Mouse (Mus musculus): ENCODE data around the gene Dnajb9. TPM values are rescaled to one million over a fixed set of nuclear protein-coding genes. Genes with fewer than 3 reads are reported as not detected.

Gene Dnajb9
- 40.0 and 42.2 TPM in 2 replicates for polyA plus RNA-seq (2014; fragmentation: Nextera tagmentation; extraction: Ambion mirVana)

- WGBS = under 1% methylated on average over 76 of the region's 77 CpGs
- Histone ChIP-seq H3K4me1 (ENCODE audit: control insufficient read depth, insufficient read depth, low read length) (peaks cover 8% of the 10 kb centered on the region), H3K4me3 (ENCODE audit: low read depth, low read length) (peak within 1 kb of the TSS; percentile 93), H3K27ac (ENCODE audit: low read depth, low read length) (peak within 1 kb of the TSS; percentile 88), H3K9ac (replicated peaks; ENCODE audit: low read depth, low read length) (peak within 1 kb of the TSS; percentile 89), H3K4me2 (ENCODE audit: low read depth, low read length) (peak within 1 kb of the TSS; percentile 67), H3K27me3 (ENCODE audit: control insufficient read depth, insufficient read depth, low read length) (no peaks in the 10 kb centered on the region), H3K36me3 (ENCODE audit: control insufficient read depth, insufficient read depth, low read length) (no peaks in the 10 kb centered on the region; the same call in 1 of the 2 replicates), H3K9me3 (ENCODE audit: control insufficient read depth, low read length) (no peaks in the 10 kb centered on the region)
- peak; percentile 99 for ATAC-seq (ENCODE audit: low read depth)
Measured at GRCm38 (mm10) chr12:44209824-44210752, at the start of gene Dnajb9. Gene Dnajb9, minus strand, starts transcription at chr12:44210326.

DNA sequence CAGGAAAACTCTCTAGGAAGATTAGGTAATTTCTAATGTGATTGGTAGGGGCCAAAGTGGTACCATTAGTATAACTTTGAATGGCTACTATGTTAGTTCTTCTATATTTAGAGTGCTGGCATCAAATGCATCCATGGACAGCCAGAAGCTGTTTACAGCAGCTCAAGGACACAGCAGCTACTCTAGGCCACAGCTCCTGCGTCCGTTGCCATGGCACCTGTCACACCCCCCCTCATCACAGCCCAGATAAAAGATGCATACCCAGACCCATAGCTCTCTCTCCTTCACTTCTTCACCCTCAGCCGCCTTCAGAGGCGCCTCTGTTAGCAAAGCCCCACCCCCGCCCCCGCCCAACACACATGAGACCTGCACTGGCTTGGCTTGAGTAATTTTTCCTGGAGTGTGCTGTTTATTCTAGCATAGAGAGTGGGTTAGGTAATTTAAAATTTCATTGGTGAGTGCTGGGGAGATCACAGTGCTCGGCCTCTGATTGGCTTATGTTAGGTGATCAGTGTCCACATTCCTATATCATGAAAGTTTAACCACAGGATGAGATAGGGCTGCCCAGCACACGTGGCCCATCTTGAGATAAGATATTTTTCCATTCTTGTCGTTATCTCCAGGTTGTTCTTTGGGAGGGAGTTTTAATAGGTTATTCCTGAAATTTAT lies 38.3 kb upstream of the Dnajb9 start:
- H3K4me3 ChIP-seq (ENCODE audit: low read depth, low read length) = no peak overlapping the region
- no peak overlapping the region for H3K27ac ChIP-seq (ENCODE audit: low read depth, low read length)
- no peaks in the 10 kb centered on the region for H3K36me3 ChIP-seq (ENCODE audit: control insufficient read depth, insufficient read depth, low read length)
- H3K9me3 ChIP-seq (ENCODE audit: control insufficient read depth, low read length) = no peaks in the 10 kb centered on the region
- no peaks in the 10 kb centered on the region for H3K4me1 ChIP-seq (ENCODE audit: control insufficient read depth, insufficient read depth, low read length)
- ATAC-seq (ENCODE audit: low read depth) = no peak
- H3K27me3 ChIP-seq (ENCODE audit: control insufficient read depth, insufficient read depth, low read length) = no peaks in the 10 kb centered on the region
- 78% methylated on average over 9 of the region's 9 CpGs for WGBS
- no peak overlapping the region for H3K9ac ChIP-seq (replicated peaks; ENCODE audit: low read depth, low read length)
- H3K4me2 ChIP-seq (ENCODE audit: low read depth, low read length) = no peak overlapping the region

DNA sequence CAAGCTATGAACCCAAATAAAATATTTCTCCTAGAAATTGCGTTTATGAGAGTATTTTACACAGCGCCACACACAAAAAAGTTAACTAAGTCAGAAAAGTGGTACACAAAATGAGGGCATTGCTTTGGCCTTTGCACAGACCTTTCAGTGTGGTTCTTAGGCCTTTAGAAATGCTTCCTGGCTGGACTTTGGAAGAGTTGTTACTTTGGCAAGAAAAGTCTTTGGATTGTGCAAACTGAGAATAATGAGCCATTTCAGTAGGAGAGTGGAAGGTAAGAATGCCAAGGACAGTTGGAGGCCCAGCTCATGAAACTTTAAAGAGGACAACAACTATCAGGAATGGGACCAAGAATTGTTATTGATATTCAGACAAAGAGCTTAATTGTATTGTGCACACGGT lies 35.6 kb upstream of the Dnajb9 start:
- Histone ChIP-seq H3K36me3 (ENCODE audit: control insufficient read depth, insufficient read depth, low read length) (no peaks in the 10 kb centered on the region), H3K4me2 (ENCODE audit: low read depth, low read length) (no peak overlapping the region), H3K27me3 (ENCODE audit: control insufficient read depth, insufficient read depth, low read length) (no peaks in the 10 kb centered on the region), H3K4me3 (ENCODE audit: low read depth, low read length) (no peak overlapping the region), H3K9ac (replicated peaks; ENCODE audit: low read depth, low read length) (no peak overlapping the region), H3K4me1 (ENCODE audit: control insufficient read depth, insufficient read depth, low read length) (no peaks in the 10 kb centered on the region), H3K9me3 (ENCODE audit: control insufficient read depth, low read length) (no peaks in the 10 kb centered on the region), H3K27ac (ENCODE audit: low read depth, low read length) (no peak overlapping the region)
- no peak for ATAC-seq (ENCODE audit: low read depth)
- WGBS = 92% methylated on average over 3 of the region's 3 CpGs

DNA sequence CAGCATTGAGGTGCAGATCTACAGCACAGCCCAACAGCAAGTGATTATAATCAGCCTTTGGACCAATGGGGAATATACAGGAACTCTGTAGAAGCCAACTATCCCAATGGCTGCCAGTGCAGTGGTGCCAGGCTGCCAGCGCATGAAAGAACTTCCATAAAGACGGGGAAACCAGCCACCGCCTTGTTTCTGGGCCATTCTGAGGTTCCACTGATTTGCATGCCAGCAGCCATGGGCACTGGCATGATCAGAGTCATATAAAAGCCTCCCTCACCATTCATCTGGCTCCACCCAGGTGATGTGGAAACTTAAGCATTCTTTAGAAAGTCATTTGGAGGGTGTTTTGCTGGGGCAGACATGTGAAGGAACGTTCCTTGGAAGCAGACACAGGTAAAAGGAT lies 32.3 kb upstream of the Dnajb9 start:
- no peak for ATAC-seq (ENCODE audit: low read depth)
- Histone ChIP-seq H3K4me3 (ENCODE audit: low read depth, low read length) (no peak overlapping the region), H3K9ac (replicated peaks; ENCODE audit: low read depth, low read length) (no peak overlapping the region), H3K36me3 (ENCODE audit: control insufficient read depth, insufficient read depth, low read length) (no peaks in the 10 kb centered on the region), H3K9me3 (ENCODE audit: control insufficient read depth, low read length) (no peaks in the 10 kb centered on the region), H3K4me1 (ENCODE audit: control insufficient read depth, insufficient read depth, low read length) (no peaks in the 10 kb centered on the region), H3K27ac (ENCODE audit: low read depth, low read length) (no peak overlapping the region), H3K4me2 (ENCODE audit: low read depth, low read length) (no peak overlapping the region), H3K27me3 (ENCODE audit: control insufficient read depth, insufficient read depth, low read length) (no peaks in the 10 kb centered on the region)
- WGBS = 88% methylated on average over 4 of the region's 4 CpGs

DNA sequence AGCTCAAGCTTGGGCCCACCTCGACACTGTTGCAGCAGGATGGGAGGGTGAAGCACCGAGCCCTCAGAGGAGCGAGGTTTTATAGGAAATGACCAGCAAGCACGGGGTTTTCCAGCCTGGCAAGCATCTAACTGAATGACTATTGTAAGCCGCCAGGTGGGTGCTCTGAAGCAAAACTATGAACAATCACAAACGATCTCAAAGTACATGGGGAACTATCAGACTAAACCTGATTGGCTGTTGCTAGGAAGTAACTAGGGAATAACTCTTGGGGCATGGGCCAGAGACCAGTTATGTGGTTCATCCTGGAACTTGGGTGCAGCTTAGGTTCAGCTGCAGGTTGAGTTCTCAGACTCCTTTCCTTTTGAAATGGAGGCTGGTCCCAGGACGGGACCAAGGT lies 31.0 kb upstream of the Dnajb9 start:
- Histone ChIP-seq H3K27ac (ENCODE audit: low read depth, low read length) (no peak overlapping the region), H3K27me3 (ENCODE audit: control insufficient read depth, insufficient read depth, low read length) (no peaks in the 10 kb centered on the region), H3K4me1 (ENCODE audit: control insufficient read depth, insufficient read depth, low read length) (no peaks in the 10 kb centered on the region), H3K9me3 (ENCODE audit: control insufficient read depth, low read length) (no peaks in the 10 kb centered on the region), H3K4me2 (ENCODE audit: low read depth, low read length) (no peak overlapping the region), H3K4me3 (ENCODE audit: low read depth, low read length) (no peak overlapping the region), H3K36me3 (ENCODE audit: control insufficient read depth, insufficient read depth, low read length) (no peaks in the 10 kb centered on the region), H3K9ac (replicated peaks; ENCODE audit: low read depth, low read length) (no peak overlapping the region)
- ATAC-seq (ENCODE audit: low read depth) = no peak
- 74% methylated on average over 7 of the region's 7 CpGs for WGBS

GRCm38 (mm10) chr12:44224650-44225049 lies 14.5 kb upstream of the Dnajb9 start:
- Histone ChIP-seq H3K27ac (ENCODE audit: low read depth, low read length) (no peak overlapping the region), H3K36me3 (ENCODE audit: control insufficient read depth, insufficient read depth, low read length) (no peaks in the 10 kb centered on the region), H3K27me3 (ENCODE audit: control insufficient read depth, insufficient read depth, low read length) (no peaks in the 10 kb centered on the region), H3K9ac (replicated peaks; ENCODE audit: low read depth, low read length) (no peak overlapping the region), H3K4me1 (ENCODE audit: control insufficient read depth, insufficient read depth, low read length) (no peaks in the 10 kb centered on the region), H3K9me3 (ENCODE audit: control insufficient read depth, low read length) (no peaks in the 10 kb centered on the region), H3K4me3 (ENCODE audit: low read depth, low read length) (no peak overlapping the region), H3K4me2 (ENCODE audit: low read depth, low read length) (no peak overlapping the region)
- ATAC-seq (ENCODE audit: low read depth) = no peak
- 79% methylated on average over 3 of the region's 3 CpGs for WGBS

DNA sequence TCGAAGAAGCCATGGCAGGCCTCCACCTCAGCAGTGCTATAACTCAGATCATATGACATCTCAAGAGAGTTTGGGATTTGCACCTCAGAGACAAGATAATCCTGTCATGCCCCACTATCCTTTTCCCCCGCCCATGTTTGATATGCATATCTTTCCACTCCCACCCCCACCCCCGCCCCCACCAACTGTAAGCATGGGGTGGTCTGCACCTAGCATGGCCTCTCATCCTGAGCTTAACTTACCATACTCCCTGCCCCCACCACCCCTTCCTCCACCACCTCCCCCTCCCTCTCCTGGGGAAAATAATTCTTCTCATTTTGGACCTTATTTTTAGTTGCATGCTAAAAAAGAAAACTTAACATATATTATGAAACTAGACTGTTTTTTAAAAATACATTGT lies 12.9 kb upstream of the Dnajb9 start:
- H3K9me3 ChIP-seq (ENCODE audit: control insufficient read depth, low read length) = no peaks in the 10 kb centered on the region
- H3K27ac ChIP-seq (ENCODE audit: low read depth, low read length) = no peak overlapping the region
- ATAC-seq (ENCODE audit: low read depth) = no peak
- H3K4me3 ChIP-seq (ENCODE audit: low read depth, low read length) = no peak overlapping the region
- no peaks in the 10 kb centered on the region for H3K27me3 ChIP-seq (ENCODE audit: control insufficient read depth, insufficient read depth, low read length)
- 69% methylated on average over 3 of the region's 3 CpGs for WGBS
- H3K4me1 ChIP-seq (ENCODE audit: control insufficient read depth, insufficient read depth, low read length) = no peaks in the 10 kb centered on the region
- no peak overlapping the region for H3K9ac ChIP-seq (replicated peaks; ENCODE audit: low read depth, low read length)
- H3K4me2 ChIP-seq (ENCODE audit: low read depth, low read length) = no peak overlapping the region
- no peaks in the 10 kb centered on the region for H3K36me3 ChIP-seq (ENCODE audit: control insufficient read depth, insufficient read depth, low read length)

DNA sequence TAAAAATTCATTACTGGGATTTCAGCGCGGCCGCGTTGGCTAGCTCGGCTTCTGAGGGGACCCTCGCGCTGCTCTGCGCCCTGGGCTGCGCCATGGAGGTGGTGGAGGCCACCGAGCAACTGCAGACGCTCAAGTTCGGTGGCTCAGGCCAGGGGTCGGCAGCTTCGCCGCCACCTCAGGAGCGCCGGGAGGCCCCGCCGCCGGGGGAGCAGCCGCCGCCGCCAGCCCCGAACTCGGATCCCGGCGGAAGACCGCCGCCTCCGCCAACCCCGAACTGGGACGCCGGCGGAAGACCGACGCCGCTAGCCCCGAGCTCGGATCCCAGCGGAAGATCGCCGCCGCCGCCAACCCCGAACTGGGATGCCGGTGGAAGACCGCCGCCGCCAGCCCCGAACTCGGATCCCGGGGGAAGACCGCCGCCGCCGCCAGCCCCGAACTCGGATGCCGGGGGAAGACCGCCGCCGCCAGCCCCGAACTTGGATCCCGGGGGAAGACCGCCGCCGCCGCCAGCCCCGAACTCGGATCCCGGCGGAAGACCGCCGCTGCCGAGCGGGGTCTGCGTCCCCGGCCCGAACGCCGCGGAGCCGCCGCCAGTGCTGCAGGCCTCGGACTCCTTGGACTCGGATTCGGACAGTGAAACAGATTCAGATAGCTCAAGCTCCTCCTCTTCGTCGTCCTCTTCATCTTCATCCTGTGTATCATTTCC lies 11.7 kb upstream of the Dnajb9 start:
- no peak overlapping the region for H3K27ac ChIP-seq (ENCODE audit: low read depth, low read length)
- no peaks in the 10 kb centered on the region for H3K27me3 ChIP-seq (ENCODE audit: control insufficient read depth, insufficient read depth, low read length)
- no peaks in the 10 kb centered on the region for H3K36me3 ChIP-seq (ENCODE audit: control insufficient read depth, insufficient read depth, low read length)
- H3K9ac ChIP-seq (replicated peaks; ENCODE audit: low read depth, low read length) = peak overlapping the region; percentile 66
- peak overlapping the region; percentile 69 for H3K4me2 ChIP-seq (ENCODE audit: low read depth, low read length)
- H3K4me1 ChIP-seq (ENCODE audit: control insufficient read depth, insufficient read depth, low read length) = no peaks in the 10 kb centered on the region
- peak overlapping the region; percentile 60 for H3K4me3 ChIP-seq (ENCODE audit: low read depth, low read length)
- peak; percentile 69; the same call in 1 of the 2 replicates for ATAC-seq (ENCODE audit: low read depth)
- 1% methylated on average over 88 of the region's 89 CpGs for WGBS
- H3K9me3 ChIP-seq (ENCODE audit: control insufficient read depth, low read length) = no peaks in the 10 kb centered on the region
